Mouse (Mus musculus) kidney, adult 8-10 months (tissue): ENCODE measurements at regions not wholly inside any gene's neighbourhood (a gene's known extent, or its start where the extent isn't known, plus 50 kb on each side); places are given as distances from the start of the nearest gene placed in this dataset.

Experiments
- DNase-seq, 2 experiments: peaks; one replicate each; pipeline ENCODE4 v3.0.0; 2022

GRCm38 (mm10) chr11:38224300-38224699 lies 988.5 kb upstream of the Tenm2 start:
- DNase-seq = no peak

GRCm38 (mm10) chr11:38203347-38203746 lies 967.6 kb upstream of the Tenm2 start:
- no peak for DNase-seq

DNA sequence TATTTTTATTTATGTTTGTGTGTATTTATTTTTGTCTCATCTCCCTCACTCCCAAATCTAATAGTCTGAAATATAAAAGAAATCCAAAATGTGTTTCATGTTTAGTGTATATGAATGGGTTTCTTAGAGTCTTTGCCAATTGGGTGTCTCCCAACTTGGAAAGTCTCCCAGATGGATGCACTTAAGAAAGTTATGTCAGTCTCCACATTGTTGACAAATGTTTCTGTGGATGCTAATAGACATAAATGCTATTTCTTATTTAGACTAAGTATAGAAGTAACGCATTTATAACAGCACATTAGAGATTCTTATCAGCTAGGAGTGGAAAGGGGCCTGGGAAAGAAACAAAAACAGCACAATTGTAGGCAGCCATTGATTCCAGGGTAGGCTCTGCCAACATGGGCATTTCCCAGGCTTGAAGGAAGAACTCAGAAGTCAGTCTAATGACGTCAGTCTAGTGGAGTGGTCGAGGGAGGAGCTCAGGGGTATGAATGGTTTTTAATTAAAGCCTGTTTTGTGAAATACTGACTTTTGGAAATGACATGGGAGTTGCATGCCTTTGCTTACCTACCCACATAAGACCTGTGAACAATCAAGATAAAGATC lies 965.5 kb upstream of the Tenm2 start:
- no peak for DNase-seq

- DNase-seq = no peak
These were observed 958.0 kb upstream of the Tenm2 start for GRCm38 (mm10) chr11:38193719-38194118.

- DNase-seq = no peak
These were observed 956.3 kb upstream of the Tenm2 start for GRCm38 (mm10) chr11:38191895-38192547.

GRCm38 (mm10) chr11:38191437-38191836 lies 955.7 kb upstream of the Tenm2 start:
- DNase-seq = no peak

GRCm38 (mm10) chr11:38170721-38171120 lies 935.0 kb upstream of the Tenm2 start:
- DNase-seq = no peak

GRCm38 (mm10) chr11:38158310-38158709 lies 922.5 kb upstream of the Tenm2 start:
- no peak for DNase-seq

- DNase-seq = no peak
These were observed 921.2 kb upstream of the Tenm2 start for GRCm38 (mm10) chr11:38156944-38157343.

DNA sequence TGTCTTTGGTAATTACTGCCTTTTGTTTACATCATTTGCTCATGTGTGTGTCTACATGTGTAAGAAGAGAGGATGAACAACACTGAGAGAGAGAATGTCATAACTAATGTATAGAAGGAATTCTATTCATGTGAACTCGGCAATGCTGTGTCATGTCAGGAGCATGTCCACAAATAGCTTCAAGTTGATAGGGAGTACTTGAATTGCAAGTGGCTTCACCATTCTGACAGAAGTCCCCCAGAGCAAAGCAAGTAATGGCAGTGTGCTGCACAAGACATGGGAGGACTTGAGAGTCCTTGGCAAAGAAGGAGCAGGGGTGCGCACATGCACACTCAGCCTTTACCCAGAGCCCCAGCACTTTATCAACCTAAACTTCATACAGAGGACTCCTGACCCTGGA lies 919.9 kb upstream of the Tenm2 start:
- no peak for DNase-seq

GRCm38 (mm10) chr11:38143436-38143835 lies 907.7 kb upstream of the Tenm2 start:
- no peak for DNase-seq

DNA sequence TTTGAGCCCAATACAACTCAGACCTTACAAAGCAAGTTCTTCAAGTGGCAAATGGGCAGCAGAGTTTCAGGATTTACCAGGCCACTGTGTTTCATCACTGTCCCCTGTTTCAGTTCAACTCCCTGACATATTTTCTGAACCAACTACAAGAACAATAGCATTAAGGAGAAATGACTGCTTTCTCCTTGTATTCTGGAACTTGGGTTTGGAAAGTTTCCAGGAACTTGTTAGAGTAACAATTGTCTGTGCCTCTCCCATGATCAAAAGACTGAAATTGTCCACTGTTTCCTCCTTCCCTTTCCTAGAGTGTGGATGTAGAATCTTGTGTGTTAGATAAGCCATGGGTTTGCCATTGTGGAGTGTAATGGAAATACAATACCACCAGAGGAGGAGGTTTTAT lies 893.1 kb upstream of the Tenm2 start:
- no peak for DNase-seq

DNA sequence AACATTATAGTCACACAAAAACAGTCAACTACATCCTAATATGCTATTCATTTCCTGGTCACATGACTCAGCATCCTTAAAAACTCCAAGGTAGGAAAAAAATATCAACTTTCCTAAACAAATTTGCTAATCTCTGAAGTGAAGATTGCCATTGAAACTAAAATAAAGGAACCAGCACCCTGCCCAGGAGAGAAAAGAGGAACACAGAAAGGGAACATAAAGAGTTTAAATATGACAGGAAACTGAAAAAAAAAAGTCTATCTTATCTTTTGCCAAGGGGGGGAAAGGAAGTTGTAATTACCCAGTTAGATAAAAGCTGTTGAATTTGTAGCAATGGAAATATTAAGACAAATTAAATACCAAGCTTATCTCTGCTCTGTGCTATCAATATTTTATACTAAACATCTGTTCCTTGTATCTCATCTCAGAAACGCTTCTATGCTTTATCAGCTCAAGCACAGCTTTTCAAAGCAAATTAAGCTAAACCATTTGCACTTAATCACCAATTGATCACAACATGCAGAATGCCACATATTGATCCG lies 888.1 kb upstream of the Tenm2 start:
- no peak for DNase-seq

- no peak for DNase-seq
These were observed 886.7 kb upstream of the Tenm2 start for GRCm38 (mm10) chr11:38122474-38122873.

DNA sequence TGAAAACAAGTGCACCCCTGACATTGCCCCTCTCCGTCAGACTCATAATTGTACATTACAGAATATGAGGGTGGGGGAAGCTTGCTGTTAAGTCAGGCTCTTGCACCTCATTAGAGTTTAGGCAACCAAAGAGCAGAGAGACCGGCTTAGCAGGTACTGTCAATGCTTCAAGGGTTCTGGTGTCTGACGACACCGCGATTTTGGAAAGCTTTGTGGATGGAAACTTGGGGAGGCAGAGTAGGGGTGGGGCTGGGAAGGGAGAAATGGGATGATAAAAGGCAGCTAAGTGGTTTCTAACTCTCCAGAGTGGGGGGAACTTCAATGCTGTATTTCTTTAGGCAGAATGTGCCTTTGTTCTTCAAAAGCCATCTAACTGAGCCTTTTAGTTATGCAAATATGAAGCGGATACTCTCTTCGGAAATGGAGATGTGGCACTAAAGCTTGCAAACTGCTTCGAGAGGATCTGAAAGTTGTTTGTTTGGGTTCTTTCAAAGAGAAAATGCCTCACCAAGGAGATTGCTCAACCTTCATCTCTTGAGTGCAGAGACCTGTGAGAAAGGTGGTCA lies 885.4 kb upstream of the Tenm2 start:
- DNase-seq = no peak

DNA sequence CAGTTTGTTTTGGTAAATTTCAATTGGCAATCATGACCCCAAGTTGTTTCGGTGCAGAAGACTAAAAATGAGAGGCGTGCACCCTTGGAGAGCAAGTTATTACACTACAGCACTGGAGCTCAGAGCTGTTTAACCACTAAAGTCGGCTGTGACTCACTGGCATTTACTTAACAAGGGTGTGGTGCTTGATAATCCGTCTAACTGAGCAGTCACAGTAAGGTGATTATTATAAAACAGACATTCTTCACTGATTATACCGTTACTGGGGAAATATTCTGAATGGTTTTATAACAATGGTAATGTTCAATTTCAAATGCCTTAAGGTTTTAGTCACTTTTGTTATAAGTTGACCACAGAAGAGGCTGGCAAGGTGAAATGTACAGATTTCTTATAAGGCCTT lies 882.0 kb upstream of the Tenm2 start:
- DNase-seq = no peak

DNA sequence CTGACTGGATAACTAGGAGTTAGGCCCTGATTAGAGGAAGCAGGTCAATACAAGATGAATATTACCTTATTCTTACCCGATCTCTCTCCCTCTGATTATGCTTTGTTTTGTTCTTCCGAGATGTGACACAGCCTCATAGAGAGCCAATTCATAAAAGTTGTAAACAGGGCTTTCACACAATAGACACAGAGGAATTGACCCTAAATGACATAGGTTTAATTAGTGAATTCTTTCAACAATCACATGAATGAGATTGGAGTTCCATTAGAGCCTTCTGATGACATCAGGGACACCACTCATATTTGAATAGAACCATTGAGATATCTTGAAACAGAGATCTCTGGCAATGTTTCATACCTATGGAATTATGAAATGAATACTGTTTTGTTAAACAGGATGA lies 856.4 kb upstream of the Tenm2 start:
- DNase-seq = no peak

DNA sequence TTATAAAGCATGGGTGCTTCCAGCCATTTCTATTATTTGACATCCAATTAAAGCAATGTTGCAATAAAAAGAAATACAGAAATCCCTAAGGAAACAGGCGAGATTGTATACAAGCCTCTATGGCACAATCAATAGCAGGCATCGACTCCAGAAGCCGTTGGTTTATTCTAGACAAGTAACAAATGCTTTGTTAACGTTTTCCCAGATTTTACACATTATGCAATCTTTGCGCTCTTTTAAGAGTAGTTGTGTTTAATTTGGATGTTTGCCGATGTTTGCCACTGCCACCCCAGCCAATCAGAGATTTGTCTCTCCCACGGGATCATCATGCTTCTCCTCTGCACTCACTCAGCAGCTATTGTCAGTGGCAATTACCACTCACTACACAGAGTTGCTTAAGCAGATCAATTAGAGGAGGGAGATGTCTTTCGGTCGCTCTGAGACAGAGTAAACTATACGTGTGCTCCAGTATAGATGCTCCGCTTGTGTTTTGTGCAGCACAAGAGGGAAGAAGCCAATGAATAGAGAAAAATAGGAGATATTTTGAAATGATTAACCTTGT lies 839.5 kb upstream of the Tenm2 start:
- DNase-seq = no peak

GRCm38 (mm10) chr11:38069635-38070034 lies 833.9 kb upstream of the Tenm2 start:
- DNase-seq = no peak

GRCm38 (mm10) chr11:38067682-38068081 lies 831.9 kb upstream of the Tenm2 start:
- DNase-seq = no peak

DNA sequence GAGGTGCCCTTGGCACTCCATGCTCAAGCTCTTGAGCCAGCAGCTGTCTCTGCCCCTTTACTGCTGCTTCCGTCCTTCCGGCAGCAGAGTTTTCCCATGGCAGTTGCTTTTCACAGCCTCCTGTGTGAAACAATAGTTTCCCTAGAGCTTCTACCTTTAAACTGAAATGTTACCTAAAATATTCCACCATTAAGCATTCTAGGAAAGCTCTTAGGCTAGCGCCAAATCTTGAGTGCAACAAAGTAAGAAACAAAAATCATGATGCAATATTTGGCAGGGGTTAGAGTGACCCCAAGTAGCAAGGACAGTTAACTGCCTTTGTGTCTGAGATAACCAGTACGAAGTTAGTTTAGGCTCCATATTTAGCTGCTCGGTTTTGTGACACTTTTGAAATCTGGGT lies 830.3 kb upstream of the Tenm2 start:
- no peak for DNase-seq

GRCm38 (mm10) chr11:38060105-38060504 lies 824.3 kb upstream of the Tenm2 start:
- DNase-seq = no peak

GRCm38 (mm10) chr11:38058896-38059295 lies 823.1 kb upstream of the Tenm2 start:
- no peak for DNase-seq

GRCm38 (mm10) chr11:38036582-38036981 lies 800.8 kb upstream of the Tenm2 start:
- no peak for DNase-seq
